Mouse (Mus musculus) heart, postnatal 4 days (tissue): Measurements from ENCODE around the gene Ogdh. TPM values are rescaled to one million over a fixed set of nuclear protein-coding genes. Genes with fewer than 3 reads are reported as not detected.

Experiments
- microRNA-seq, 2 experiments: library from miRNA; unstranded; fragments of <30 nt; microRNA quantifications; one replicate each; pipeline ENCODE4 v1.2.0; 2021 to 2022
- total RNA-seq, 2 experiments: library from RNA; stranded (reverse); gene quantifications; 2 replicates each; pipeline ENCODE4 v1.2.3; 2021

Gene Ogdh
- total RNA-seq, 2 experiments from 2014 or later, result 874 to 885 TPM

Small RNA genes lying within 50 kb of the gene (microRNA-seq; reads per million reads assigned to microRNA genes)
- 1.0 to 2.1 reads per million in 2 experiments for gene Mir7651

Other genes starting within 250 kb of the Ogdh start
- gene Camk2b, start 225.3 kb upstream of the Ogdh start, total RNA-seq, result 1 to 10 TPM; 8.7 to 8.8 TPM
- under 1 TPM in 1 of 2 experiments, not detected in 1; 0.20 TPM for gene A730071L15Rik, start 91.6 kb upstream of the Ogdh start, total RNA-seq
- 10 to 100 TPM; 64.2 to 66.8 TPM for gene Nudcd3, start 91.2 kb upstream of the Ogdh start, total RNA-seq
- under 1 TPM in 1 of 2 experiments, not detected in 1; 0.07 TPM for gene Npc1l1, start 61.5 kb upstream of the Ogdh start, total RNA-seq
- gene Ddx56, start 23.9 kb upstream of the Ogdh start, total RNA-seq, result 10 to 100 TPM; 37.5 to 38.2 TPM
- gene Tmed4, start 16.8 kb upstream of the Ogdh start, total RNA-seq, result 10 to 100 TPM; 62.9 to 68.5 TPM
- gene Zmiz2, start 97.4 kb downstream of the Ogdh start, total RNA-seq, result 10 to 100 TPM; 46.8 to 49.1 TPM
- gene Ppia, start 123.8 kb downstream of the Ogdh start, total RNA-seq, result 1,000 to 10,000 TPM; 1,521 to 1,568 TPM
- 100 to 1,000 TPM; 125 to 126 TPM for gene H2afv, start 152.8 kb downstream of the Ogdh start, total RNA-seq
- gene Purb, start 184.3 kb downstream of the Ogdh start, total RNA-seq, result 10 to 100 TPM; 81.8 to 84.6 TPM
- 1 to 10 TPM; 1.2 to 1.4 TPM for gene Myo1g, start 229.3 kb downstream of the Ogdh start, total RNA-seq